Mouse (Mus musculus): ENCODE measurements around the gene Gps1. TPM values are rescaled to one million over a fixed set of nuclear protein-coding genes. Genes with fewer than 3 reads are reported as not detected.

Gps1 gene
- polyA plus RNA-seq, 1 experiment from 2014 or later = 241 TPM

DNA sequence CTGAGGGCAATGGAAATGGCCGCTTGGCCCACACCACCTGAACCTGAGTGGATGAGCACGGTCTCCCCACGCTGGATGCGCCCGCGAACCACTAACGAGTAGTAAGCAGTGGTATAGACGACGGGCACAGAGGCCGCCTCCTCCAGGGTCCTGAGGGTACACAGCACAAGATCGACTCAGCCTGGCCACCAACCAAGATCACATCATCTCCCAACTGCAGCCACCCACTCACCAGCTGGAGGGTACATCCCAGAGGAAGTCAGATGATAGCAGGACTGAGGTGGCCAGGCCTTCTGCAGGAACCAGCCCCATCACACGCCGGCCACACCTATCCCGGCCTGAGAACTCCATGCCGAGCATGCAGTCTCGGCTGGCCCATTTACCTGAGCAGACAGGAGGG lies 28.0 kb downstream of the Gps1 start:
- Histone ChIP-seq H3K36me3 (peaks cover 100% of the 10 kb centered on the region), H3K27me3 (no peaks in the 10 kb centered on the region), H3K4me3 (no peak overlapping the region), H3K4me1 (no peaks in the 10 kb centered on the region), H3K4me2 (replicated peaks) (no peak overlapping the region), H3K9me3 (no peaks in the 10 kb centered on the region), H3K27ac (no peak overlapping the region), H3K9ac (no peak overlapping the region)
- WGBS = 93% methylated on average over 16 of the region's 16 CpGs
- ATAC-seq (ENCODE audit: low FRiP score, low read depth) = no peak

DNA sequence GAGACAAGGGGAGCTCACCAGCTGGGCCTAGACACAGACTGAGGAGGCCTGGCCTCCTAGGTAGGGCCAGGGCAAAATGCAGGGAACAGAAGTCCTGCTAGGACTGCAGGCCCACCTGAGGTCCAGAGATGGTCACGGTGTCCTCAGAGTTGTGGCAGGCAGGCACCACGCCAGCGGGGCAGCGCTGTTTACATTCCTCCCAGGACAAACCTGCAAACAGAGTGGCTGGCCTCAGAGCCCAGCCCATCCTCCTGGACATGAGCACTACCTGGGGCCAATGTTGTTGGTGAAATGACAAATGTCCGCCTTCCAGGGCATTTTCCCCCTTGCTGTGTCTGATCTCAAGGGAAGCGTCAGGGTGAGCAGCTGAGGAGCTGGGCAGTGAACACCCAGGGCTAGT lies 33.3 kb downstream of the Gps1 start:
- Histone ChIP-seq H3K4me2 (replicated peaks) (no peak overlapping the region), H3K36me3 (peaks cover 100% of the 10 kb centered on the region), H3K9ac (no peak overlapping the region), H3K4me3 (no peak overlapping the region), H3K9me3 (no peaks in the 10 kb centered on the region), H3K27me3 (no peaks in the 10 kb centered on the region), H3K4me1 (peaks cover 14% of the 10 kb centered on the region), H3K27ac (no peak overlapping the region)
- 89% methylated on average over 6 of the region's 6 CpGs for WGBS
- no peak for ATAC-seq (ENCODE audit: low FRiP score, low read depth)

DNA sequence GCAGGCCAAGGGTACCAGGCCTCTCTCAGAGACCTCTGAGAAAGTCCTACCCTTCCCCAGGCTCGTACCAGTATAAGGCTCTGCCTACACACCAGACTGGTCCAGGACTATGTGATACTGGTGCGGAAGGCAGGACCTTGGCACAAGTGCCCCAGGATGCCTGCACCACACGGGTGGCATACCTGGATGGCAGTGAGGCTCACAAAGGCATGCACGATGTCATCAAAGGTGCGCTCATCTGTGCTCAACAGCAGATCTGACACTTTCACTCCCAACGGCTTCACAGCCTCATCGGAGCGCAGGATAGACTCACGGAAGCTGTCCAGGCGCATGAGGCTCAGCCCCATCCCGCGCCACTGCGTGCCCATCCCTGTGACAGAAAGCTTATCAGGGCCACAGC lies 34.2 kb downstream of the Gps1 start:
- Histone ChIP-seq H3K27me3 (no peaks in the 10 kb centered on the region), H3K4me3 (no peak overlapping the region), H3K4me2 (replicated peaks) (no peak overlapping the region), H3K4me1 (peaks cover 22% of the 10 kb centered on the region), H3K36me3 (peaks cover 91% of the 10 kb centered on the region), H3K9ac (no peak overlapping the region), H3K9me3 (no peaks in the 10 kb centered on the region), H3K27ac (no peak overlapping the region)
- no peak for ATAC-seq (ENCODE audit: low FRiP score, low read depth)
- 97% methylated on average over 13 of the region's 13 CpGs for WGBS

DNA sequence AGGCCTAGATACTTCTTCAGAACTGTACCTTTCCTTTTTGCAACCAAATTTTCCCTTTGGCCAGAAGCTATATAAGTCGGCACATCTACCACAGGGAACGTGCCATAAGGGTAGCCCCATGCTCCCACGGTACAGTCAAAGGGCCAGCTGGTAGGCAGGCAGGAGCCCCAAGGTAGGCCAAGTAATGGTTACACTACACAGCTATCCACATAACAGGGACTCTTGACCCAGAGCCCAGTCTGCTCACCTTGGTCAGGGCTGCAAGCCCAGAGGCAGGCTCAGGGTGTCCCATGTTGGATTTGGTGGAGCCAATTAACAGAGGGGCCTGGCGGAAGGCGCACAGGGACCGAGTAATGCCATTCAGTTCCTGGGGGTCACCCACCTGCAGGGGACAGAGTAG lies 35.5 kb downstream of the Gps1 start:
- no peak overlapping the region for H3K9ac ChIP-seq
- no peak overlapping the region for H3K4me3 ChIP-seq
- peaks cover 78% of the 10 kb centered on the region for H3K36me3 ChIP-seq
- H3K4me1 ChIP-seq = peaks cover 22% of the 10 kb centered on the region
- no peak overlapping the region for H3K27ac ChIP-seq
- 93% methylated on average over 6 of the region's 6 CpGs for WGBS
- no peak for ATAC-seq (ENCODE audit: low FRiP score, low read depth)
- H3K9me3 ChIP-seq = no peaks in the 10 kb centered on the region
- H3K4me2 ChIP-seq (replicated peaks) = no peak overlapping the region
- no peaks in the 10 kb centered on the region for H3K27me3 ChIP-seq

DNA sequence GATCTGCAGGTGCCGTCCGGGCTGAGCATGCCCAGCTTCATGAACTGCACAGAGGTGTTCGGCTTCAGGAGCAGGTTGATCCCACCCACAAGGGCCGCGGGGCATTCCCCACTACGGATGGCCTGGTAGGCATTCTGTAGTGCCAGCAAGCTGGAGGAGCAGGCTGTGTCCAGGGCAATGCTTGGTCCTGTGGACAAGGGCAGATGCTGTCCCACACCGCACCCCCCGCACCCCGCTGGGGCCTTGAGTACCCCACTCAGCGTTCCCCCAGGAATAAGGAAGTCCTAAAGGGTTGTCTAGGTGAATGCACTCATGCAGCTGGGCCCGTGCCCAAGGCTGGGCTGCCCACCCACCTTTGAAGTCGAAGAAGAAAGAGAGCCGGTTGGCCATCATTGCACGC lies 36.5 kb downstream of the Gps1 start:
- no peak overlapping the region for H3K27ac ChIP-seq
- 0 out of 2 replicates have a peak overlapping the region, but pooled peaks have one; percentile 97 for H3K9ac ChIP-seq
- peaks cover 28% of the 10 kb centered on the region for H3K4me1 ChIP-seq
- no peaks in the 10 kb centered on the region for H3K27me3 ChIP-seq
- no peak overlapping the region for H3K4me3 ChIP-seq
- H3K36me3 ChIP-seq = peaks cover 68% of the 10 kb centered on the region
- ATAC-seq (ENCODE audit: low FRiP score, low read depth) = no peak
- WGBS = 92% methylated on average over 14 of the region's 14 CpGs
- H3K4me2 ChIP-seq (replicated peaks) = no peak overlapping the region
- no peaks in the 10 kb centered on the region for H3K9me3 ChIP-seq

DNA sequence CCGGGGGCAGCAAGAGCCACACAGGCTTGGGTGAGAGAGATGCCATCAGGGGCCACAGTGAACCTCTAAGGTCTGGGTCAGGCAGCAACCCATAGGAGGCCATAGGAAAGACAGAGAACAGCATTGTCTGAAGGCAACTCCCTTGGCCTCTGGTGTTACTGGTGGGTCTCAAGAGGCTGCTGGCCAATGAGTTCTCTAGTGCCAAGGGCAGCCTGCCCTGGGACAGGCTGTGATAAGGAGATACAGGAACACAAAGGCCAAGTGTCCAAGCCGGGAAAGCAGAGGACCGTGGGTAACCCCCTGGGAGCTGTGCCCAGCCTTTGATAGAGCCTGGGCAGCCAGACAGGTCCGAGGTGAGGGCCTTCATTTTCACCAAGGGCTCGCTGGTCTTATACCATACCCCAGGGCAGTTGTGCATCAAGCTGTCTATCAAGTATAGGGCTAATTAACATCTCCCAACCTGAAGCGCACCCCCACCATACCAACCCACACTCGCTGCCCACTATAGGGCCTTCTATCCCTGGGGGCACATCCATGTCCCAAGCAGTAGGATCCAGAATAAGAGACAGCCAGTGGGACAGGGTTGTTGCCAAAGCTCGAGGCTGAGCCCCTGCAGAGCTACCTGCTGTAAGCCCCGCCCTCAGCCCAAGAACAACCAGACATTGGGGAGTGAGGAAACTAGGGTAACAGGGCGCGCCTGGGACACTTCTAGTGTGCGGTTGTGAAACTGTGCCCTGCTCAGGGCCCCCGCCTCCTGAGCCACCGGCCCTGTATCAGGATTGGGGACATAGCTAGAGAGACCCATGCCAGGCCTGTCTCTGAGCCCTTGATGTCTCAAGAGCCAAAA lies 37.2 kb downstream of the Gps1 start:
- H3K36me3 ChIP-seq = peaks cover 66% of the 10 kb centered on the region
- no peaks in the 10 kb centered on the region for H3K9me3 ChIP-seq
- H3K27ac ChIP-seq = no peak overlapping the region
- ATAC-seq (ENCODE audit: low FRiP score, low read depth) = no peak
- peak overlapping the region; percentile 98 for H3K4me2 ChIP-seq (replicated peaks)
- peak overlapping the region; percentile 97 for H3K9ac ChIP-seq
- H3K4me3 ChIP-seq = peak overlapping the region; percentile 98
- no peaks in the 10 kb centered on the region for H3K27me3 ChIP-seq
- peaks cover 35% of the 10 kb centered on the region for H3K4me1 ChIP-seq
- 84% methylated on average over 14 of the region's 14 CpGs for WGBS

DNA sequence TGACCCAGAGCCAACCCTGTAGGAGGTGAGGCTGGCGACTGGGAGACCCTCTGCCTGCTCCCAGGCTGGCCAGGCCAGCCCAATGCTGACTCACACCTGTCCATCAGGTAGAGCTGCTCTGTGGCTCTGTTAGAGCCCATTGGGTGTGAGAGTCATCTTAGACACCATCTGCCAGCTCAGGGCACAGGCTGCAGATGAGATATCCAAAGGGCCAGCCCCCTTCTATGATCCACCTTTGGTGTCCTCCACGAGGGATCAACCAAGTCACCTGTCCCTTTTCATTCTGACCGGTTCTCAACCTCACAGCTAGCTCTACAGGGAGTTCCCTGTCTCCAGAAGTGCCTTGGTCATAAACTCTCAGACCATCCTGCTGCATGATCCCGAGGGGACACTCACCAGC lies 38.2 kb downstream of the Gps1 start:
- no peaks in the 10 kb centered on the region for H3K27me3 ChIP-seq
- peaks cover 57% of the 10 kb centered on the region for H3K36me3 ChIP-seq
- H3K9ac ChIP-seq = peak overlapping the region; percentile 97
- H3K27ac ChIP-seq = no peak overlapping the region
- H3K4me3 ChIP-seq = peak overlapping the region; percentile 98
- WGBS = 55% methylated on average over 4 of the region's 4 CpGs
- peaks cover 35% of the 10 kb centered on the region for H3K4me1 ChIP-seq
- ATAC-seq (ENCODE audit: low FRiP score, low read depth) = no peak
- peak overlapping the region; percentile 98 for H3K4me2 ChIP-seq (replicated peaks)
- no peaks in the 10 kb centered on the region for H3K9me3 ChIP-seq

DNA sequence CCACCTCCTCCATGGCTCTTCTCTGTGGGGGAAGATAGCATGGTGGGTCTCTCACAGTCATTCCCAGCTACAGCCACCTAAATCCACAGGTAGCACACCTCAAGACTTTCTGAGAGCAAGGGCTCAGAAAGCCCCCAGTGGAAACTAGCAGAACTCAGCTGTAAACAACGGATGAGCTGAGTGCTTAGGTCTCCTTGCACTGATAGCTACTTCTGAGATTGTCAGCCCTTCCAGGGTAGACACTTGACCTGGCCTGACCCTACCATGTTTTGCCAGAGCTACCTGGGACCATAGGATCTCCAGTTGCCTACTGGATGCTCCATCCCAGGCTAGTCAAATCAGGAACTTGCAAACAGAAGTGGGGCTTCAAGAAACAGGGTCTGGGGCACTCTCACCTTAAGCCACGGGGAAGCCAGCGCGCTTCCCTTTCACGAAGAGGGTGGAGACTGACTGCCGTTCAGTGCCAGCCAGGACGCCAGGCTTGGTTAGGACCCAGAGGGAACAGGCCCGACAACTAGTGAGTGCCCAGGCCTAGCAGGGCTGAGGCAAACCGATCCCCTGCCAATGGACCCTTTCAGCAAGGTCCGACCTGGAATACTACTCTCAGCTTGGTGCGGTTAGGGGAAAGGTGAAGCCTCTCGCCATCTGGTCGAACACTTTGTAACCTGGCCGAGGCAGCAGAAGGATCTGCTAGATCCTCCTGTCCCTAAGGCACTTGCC lies 38.9 kb downstream of the Gps1 start:
- Histone ChIP-seq H3K27ac (peak overlapping the region; percentile 97), H3K4me2 (replicated peaks) (peak overlapping the region; percentile 98), H3K4me3 (peak overlapping the region; percentile 98), H3K4me1 (peaks cover 35% of the 10 kb centered on the region), H3K27me3 (no peaks in the 10 kb centered on the region), H3K9me3 (no peaks in the 10 kb centered on the region), H3K36me3 (peaks cover 51% of the 10 kb centered on the region), H3K9ac (peak overlapping the region; percentile 97)
- WGBS = under 1% methylated on average over 14 of the region's 14 CpGs
- no peak for ATAC-seq (ENCODE audit: low FRiP score, low read depth)

DNA sequence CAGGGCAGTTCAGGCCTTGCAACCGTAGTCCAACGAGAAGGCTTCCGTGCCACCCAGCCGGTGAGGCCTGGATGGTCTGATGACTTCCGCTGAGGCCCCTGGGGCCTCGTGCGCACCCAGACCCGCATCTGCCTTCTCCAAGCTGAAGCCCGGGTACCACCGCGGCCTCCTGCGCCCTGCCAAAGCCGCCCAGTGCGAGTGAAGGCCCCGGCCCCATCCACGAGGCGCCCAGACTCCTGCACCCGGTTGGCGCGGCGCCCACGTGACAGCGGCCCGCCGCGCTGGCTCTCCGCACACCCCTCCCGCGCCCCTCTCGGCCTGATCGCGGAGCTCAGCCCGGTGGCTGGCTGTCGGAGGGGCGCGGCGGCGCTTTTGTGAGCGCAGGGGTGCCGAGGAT lies 39.5 kb downstream of the Gps1 start:
- peak; percentile 45 for ATAC-seq (ENCODE audit: low FRiP score, low read depth)
- H3K4me1 ChIP-seq = peaks cover 35% of the 10 kb centered on the region
- H3K36me3 ChIP-seq = peaks cover 45% of the 10 kb centered on the region
- no peaks in the 10 kb centered on the region for H3K27me3 ChIP-seq
- H3K4me3 ChIP-seq = peak overlapping the region; percentile 98
- peak overlapping the region; percentile 97 for H3K27ac ChIP-seq
- under 1% methylated on average over 31 of the region's 40 CpGs for WGBS
- H3K9ac ChIP-seq = peak overlapping the region; percentile 97
- H3K4me2 ChIP-seq (replicated peaks) = peak overlapping the region; percentile 98
- no peaks in the 10 kb centered on the region for H3K9me3 ChIP-seq

DNA sequence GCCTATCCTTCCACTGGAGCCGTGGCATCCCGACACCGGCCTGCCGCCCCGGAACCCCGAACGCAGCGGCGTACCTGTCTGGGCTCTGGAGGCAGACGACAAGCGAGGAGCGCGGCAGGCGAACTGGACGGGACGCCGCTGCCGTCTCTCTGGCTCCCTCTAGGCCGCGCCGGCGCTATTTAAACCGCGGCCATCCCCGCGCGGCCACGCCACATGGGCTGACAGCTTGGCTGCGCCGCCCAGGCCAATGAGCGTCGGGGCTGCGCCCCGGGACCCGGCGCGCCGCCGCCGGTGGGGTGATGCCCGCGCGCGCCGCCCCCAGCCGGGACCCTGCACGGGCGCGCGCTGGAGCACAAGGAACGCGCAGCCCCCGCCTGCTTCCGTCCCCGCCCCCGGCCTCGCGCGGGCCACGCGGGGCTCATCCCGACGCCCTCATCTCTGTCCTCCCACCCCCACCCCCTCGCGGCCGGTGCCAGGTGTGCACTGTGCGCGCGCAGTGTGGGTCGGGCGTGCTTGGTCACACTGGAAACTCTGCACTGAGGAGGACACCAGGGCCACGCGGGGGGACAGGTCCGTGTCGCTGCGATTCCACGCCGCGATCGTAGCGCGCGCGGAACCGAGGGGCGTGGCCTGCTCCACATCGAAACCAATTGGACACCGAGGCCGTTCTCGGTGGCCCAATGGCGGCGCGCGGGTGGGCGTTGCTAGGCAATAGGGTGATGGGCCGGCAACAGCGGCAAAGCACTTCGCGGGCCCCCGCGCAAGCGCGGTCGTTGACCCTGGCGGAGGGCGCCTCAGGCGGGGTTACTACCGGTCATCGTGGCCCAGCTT lies 40.1 kb downstream of the Gps1 start, which contains the start of gene Fasn:
Fasn (minus strand) TSS at position 592 of the 831 bp plus-strand sequence.
- ATAC-seq (ENCODE audit: low FRiP score, low read depth) = peak; percentile 91
- under 1% methylated on average over 93 of the region's 109 CpGs for WGBS

DNA sequence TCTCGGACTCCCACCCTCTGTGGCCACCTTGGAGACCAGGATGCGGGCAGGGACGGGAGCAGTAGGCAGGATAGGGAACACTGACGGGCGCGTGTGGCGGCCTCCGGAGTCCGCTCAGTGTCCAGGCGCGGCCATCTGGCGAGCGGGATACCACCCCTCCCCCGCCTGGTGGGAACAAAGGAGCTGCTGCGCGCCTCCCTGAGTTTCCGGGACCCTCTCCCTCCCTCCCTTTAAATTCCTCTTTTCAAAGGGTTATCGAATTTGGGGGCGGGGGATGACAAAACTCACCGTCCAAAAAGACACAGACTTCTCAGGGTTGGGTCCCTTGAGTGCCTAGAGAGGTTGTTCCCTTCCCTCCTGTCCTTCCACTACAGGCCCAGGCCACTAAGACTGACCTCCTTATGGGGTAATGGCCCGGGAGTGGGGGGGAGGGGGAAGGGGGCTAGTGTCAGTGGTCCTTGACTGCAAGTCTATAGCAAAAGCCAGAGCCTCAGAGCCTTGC lies 40.8 kb downstream of the Gps1 start:
- peak overlapping the region; percentile 97 for H3K9ac ChIP-seq
- peaks cover 32% of the 10 kb centered on the region for H3K36me3 ChIP-seq
- peak overlapping the region; percentile 97 for H3K27ac ChIP-seq
- H3K4me2 ChIP-seq (replicated peaks) = peak overlapping the region; percentile 98
- H3K9me3 ChIP-seq = no peaks in the 10 kb centered on the region
- peak; percentile 55 for ATAC-seq (ENCODE audit: low FRiP score, low read depth)
- WGBS = 0% methylated on average over 21 of the region's 21 CpGs
- H3K4me3 ChIP-seq = peak overlapping the region; percentile 98
- no peaks in the 10 kb centered on the region for H3K27me3 ChIP-seq
- H3K4me1 ChIP-seq = peaks cover 35% of the 10 kb centered on the region

More for the DNA sequence above, 40.1 kb downstream of the Gps1 start, which contains the start of gene Fasn:
- Histone ChIP-seq H3K27ac (peak within 1 kb of the TSS; percentile 97), H3K4me1 (peaks cover 35% of the 10 kb centered on the region), H3K9ac (peak within 1 kb of the TSS; percentile 97), H3K9me3 (no peaks in the 10 kb centered on the region), H3K36me3 (peaks cover 39% of the 10 kb centered on the region), H3K4me2 (replicated peaks) (peak within 1 kb of the TSS; percentile 98), H3K4me3 (peak within 1 kb of the TSS; percentile 98), H3K27me3 (no peaks in the 10 kb centered on the region)
